Mouse (Mus musculus) stomach, postnatal 0 days (tissue): ENCODE results near the gene Hist1h1t.

Experiments
- CTCF ChIP-seq: IDR thresholded peaks from 2 replicates; pipeline ENCODE4 v1.5.1; 2016; ENCODE audit warnings: antibody characterized with exemption, low read depth, mild to moderate bottlenecking, moderate library complexity
- EP300 ChIP-seq: optimal IDR thresholded peaks from 2 replicates; pipeline ENCODE3; 2016; ENCODE audit warnings: antibody characterized with exemption

DNA sequence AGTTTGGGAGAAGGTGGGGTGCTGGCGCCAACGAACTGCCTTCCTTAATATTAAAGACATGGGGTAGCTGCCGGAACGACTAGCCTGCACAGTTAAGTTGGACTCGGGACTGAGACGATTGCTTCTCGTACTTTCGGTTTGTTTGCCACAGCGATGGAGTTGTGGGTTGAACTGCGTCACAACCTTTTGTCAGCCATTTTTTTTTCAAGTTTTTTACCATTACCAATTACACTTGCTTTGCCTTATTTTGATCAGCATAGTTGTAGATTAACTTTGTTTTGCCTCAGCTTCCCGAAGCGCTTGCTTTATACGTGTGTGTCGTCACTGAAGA, 44.3 kb downstream of the Hist1h1t start:
- TF ChIP-seq EP300 (no peak), CTCF (no peak)
